Mouse (Mus musculus): ENCODE data around the gene Prss36.

- TF ChIP-seq CTCF (IDR thresholded peaks at IDR 0.05; ENCODE audit: low read depth) (no peak), EP300 (optimal IDR thresholded peaks at IDR 0.05) (no peak)
These were observed 38.6 kb downstream of the Prss36 start for GRCm38 (mm10) chr7:127907939-127908338.

All from stomach, postnatal 0 days (tissue).